Mouse (Mus musculus): Measurements from ENCODE around the gene Socs1. TPM values are rescaled to one million over a fixed set of nuclear protein-coding genes. Genes with fewer than 3 reads are reported as not detected.

Socs1 gene
- polyA plus RNA-seq, 1 experiment, result 1.9 TPM

GRCm38 (mm10) chr16:10732421-10732820 is 52.9 kb downstream of the Socs1 start:
- TF ChIP-seq CTCF (IDR thresholded peaks at IDR 0.05; ENCODE audit: low read depth, low read length), result no peak
- TF ChIP-seq EP300 (IDR thresholded peaks at IDR 0.05; ENCODE audit: insufficient read depth, low read depth, low read length), result no peak
- TF ChIP-seq POLR2A (IDR thresholded peaks at IDR 0.05; ENCODE audit: insufficient read depth, low read length), result no peak
- no peaks in the 10 kb centered on the region for H3K27me3 ChIP-seq (ENCODE audit: control insufficient read depth, insufficient read depth, low read length, poor library complexity, severe bottlenecking)
- H3K4me3 ChIP-seq (ENCODE audit: low read depth, low read length), result no peak overlapping the region
- no peak overlapping the region for H3K27ac ChIP-seq (ENCODE audit: insufficient read depth, low read length)
- H3K36me3 ChIP-seq (ENCODE audit: control insufficient read depth, insufficient read depth, low read length, poor library complexity, severe bottlenecking), result no peaks in the 10 kb centered on the region
- no peaks in the 10 kb centered on the region for H3K9me3 ChIP-seq (replicated peaks; ENCODE audit: control insufficient read depth, insufficient read depth, low read length, poor library complexity, severe bottlenecking)
- no peak overlapping the region for H3K9ac ChIP-seq (ENCODE audit: low read depth, poor library complexity, severe bottlenecking)
- H3K4me1 ChIP-seq (ENCODE audit: control insufficient read depth, insufficient read depth, low read length), result no peaks in the 10 kb centered on the region

Other genes with a start within 250 kb of the Socs1 start
- gene Dexi, start 242.5 kb downstream of the Socs1 start, polyA plus RNA-seq (2011; ENCODE audit: insufficient read depth, insufficient read length, low read depth, missing spikeins), result 6.7 and 7.0 TPM in 2 replicates
- gene Clec16a, start 240.2 kb downstream of the Socs1 start, polyA plus RNA-seq (2011; ENCODE audit: insufficient read depth, insufficient read length, low read depth, missing spikeins), result 9.1 and 9.5 TPM in 2 replicates
- gene Tnp2, start 3.1 kb upstream of the Socs1 start, polyA plus RNA-seq (2011; ENCODE audit: insufficient read depth, insufficient read length, low read depth, missing spikeins), result not detected in 2 replicates
- not detected in 2 replicates for gene Prm3, start 5.4 kb upstream of the Socs1 start, polyA plus RNA-seq (2011; ENCODE audit: insufficient read depth, insufficient read length, low read depth, missing spikeins)
- gene Prm2, start 10.6 kb upstream of the Socs1 start, polyA plus RNA-seq (2011; ENCODE audit: insufficient read depth, insufficient read length, low read depth, missing spikeins), result not detected in 2 replicates
- not detected in 2 replicates for gene Prm1, start 20.3 kb upstream of the Socs1 start, polyA plus RNA-seq (2011; ENCODE audit: insufficient read depth, insufficient read length, low read depth, missing spikeins)
- not detected in 2 replicates for gene Gm11172, start 27.4 kb upstream of the Socs1 start, polyA plus RNA-seq (2011; ENCODE audit: insufficient read depth, insufficient read length, low read depth, missing spikeins)
- 3.7 and 3.8 TPM in 2 replicates for gene Rmi2, start 49.5 kb upstream of the Socs1 start, polyA plus RNA-seq (2011; ENCODE audit: insufficient read depth, insufficient read length, low read depth, missing spikeins)

Measured in ES-Bruce4 (cell line).